Mouse (Mus musculus) lung, adult 2 months (tissue): ENCODE measurements at regions not wholly inside any gene's neighbourhood (a gene's known extent, or its start where the extent isn't known, plus 50 kb on each side); places are given as distances from the start of the nearest gene placed in this dataset.

Experiments
- CTCF ChIP-seq: fragments of 200-500 bp; IDR thresholded peaks from 2 replicates; pipeline ENCODE4 v1.5.1; 2011; ENCODE audit warnings: mild to moderate bottlenecking, low read length, control low read depth; ENCODE audit not compliant: insufficient read depth
- POLR2A ChIP-seq: fragments of 200-500 bp; IDR thresholded peaks from 2 replicates; pipeline ENCODE4 v1.6.1; 2011; ENCODE audit warnings: low read depth, mild to moderate bottlenecking, control low read depth, low read length, borderline replicate concordance; ENCODE audit errors: extremely low read depth

DNA sequence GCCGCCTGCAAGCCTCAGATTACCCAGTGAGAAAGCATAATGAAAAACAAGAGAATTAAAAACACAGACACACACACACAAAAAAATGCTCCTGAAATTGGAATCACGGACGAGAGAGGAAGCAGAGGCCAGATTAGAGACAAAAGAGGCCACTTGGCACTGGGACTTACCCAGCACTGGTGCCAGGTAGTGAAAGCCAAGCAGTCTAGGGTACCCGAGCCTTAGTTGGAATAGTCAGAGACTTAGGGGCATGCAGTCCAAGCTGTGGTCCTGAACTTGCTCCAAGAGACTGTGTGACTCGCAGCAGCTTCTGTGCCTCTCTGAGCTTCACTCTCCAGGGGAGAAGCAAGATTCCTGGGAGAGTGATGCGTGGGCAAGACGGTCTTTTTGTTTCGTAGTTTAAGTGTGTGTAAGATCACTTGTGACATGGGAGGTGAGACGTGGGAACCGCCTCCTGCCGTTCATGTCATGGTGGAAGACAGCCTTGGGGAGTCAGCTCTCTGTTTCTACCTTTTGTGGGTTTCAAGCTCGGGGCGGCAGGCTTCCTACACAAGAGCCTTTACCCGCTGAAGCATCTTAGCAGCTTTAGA, 420.8 kb downstream of the Ptpru start:
- no peak for TF ChIP-seq POLR2A
- TF ChIP-seq CTCF: no peak
